Mouse (Mus musculus) embryonic fibroblast, embryonic 13.5 days (primary cell): ENCODE data around the gene Sfxn2.

Experiments used
- CTCF ChIP-seq: IDR thresholded peaks from 2 replicates; pipeline ENCODE4 v1.5.1; 2011; ENCODE audit warnings: mild to moderate bottlenecking, control low read depth, low read length, moderate library complexity, borderline replicate concordance; ENCODE audit not compliant: insufficient read depth
- POLR2A ChIP-seq: IDR thresholded peaks from 2 replicates; pipeline ENCODE4 v1.6.1; 2011; ENCODE audit warnings: low read depth, mild to moderate bottlenecking, control low read depth, low read length, moderate library complexity

DNA sequence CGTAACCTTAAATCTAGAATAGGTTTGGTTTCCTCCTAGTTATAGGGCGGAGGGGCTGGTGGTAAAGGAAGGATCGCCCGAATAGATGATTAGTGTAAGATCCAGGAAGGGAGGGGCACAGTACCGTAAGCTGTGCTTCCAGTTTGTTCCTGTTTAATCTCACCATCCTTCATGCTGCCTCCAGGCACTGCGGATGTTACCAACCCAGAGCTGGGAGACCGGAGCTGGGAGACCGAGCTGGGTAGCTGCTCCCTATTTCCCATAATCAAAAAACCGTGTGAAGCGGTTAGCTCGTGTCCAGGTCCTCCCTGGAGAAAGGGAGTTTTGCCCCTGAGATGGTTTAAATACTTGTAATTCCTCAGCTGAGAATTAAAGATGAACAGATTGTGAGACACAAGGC is 43.2 kb downstream of the Sfxn2 start:
- TF ChIP-seq CTCF (no peak), POLR2A (no peak)
